Mouse (Mus musculus): ENCODE data around the gene Fam155a.

Gene Fam155a

DNA sequence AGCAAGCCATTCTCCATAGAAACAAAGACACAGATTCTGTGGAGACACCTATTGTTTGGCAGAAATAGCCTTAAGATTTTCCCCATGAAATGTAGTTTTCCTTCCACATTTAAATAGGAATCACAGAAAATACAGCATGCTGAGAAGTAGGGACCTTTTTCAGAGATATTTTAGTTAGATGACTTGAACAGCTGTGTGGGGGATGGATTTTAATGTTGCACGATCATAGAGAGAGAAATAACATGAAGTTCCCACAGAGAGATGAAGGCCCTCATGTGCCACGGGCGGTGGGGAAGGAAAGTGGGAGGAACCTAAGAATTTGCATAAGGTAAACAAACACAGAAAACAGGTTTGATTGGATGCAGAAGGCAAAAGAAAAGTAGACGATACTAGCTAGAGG is 518.0 kb downstream of the Fam155a start:
- peak; percentile 16 for DNase-seq

DNA sequence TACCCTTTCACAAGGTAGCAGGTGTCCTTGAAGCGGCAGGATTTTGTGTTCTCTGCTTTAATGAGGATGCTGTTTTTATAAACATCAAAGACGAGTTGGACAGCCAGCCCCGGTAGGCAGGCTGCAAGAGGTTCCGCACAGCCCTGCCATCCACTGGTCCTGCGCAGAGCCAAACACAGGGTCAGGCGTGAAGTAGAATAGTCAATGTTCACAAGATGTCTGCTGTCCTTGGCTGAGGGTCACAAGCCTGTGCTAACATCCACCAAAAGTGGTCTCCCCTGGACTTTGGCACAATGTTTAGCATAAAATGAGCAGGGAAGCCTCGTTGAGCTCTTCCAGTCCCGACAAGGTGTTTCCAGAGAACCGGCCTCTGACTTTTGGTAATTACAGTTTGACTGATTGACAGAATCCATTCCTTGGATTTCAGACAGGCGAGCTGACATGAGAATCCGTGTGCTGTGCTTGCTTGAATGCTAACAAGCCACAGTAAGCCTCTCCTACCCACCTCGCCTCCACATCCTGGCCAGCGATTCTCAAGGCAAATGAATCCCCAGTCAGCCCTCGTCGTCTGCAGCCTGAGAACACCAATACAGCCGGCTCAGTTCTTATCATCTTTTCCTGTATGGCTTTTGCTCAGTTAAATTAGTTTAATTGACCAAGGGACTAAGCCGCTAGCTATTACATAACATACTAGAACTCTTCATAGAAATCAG is 522.7 kb downstream of the Fam155a start:
- DNase-seq, result peak; percentile 70

DNA sequence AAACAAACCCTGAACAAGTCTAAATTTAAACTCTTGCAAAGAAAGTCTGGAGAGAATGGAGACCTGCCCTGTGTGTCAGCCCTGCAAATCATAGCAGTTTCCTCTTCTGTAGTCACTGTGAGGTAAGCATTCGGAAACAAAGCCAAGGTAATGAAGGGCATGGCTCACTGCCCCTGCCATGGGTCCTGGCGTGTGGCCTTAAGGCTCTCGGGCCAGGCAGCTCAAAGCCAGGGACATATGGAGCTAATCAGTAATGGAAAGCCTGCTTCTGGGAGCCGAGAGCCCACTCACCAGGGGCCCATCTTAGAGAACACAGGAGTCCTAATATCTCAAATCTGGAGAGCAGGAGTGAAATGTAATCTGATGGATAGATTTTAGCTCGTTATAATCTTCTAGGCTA is 525.0 kb downstream of the Fam155a start:
- peak; percentile 85 for DNase-seq

- peak; percentile 34 for DNase-seq
Measured at GRCm38 (mm10) chr8:9240996-9241395, 530.0 kb downstream of the Fam155a start.

- DNase-seq, result peak; percentile 79
Measured at GRCm38 (mm10) chr8:9239741-9240140, 531.2 kb downstream of the Fam155a start.

DNA sequence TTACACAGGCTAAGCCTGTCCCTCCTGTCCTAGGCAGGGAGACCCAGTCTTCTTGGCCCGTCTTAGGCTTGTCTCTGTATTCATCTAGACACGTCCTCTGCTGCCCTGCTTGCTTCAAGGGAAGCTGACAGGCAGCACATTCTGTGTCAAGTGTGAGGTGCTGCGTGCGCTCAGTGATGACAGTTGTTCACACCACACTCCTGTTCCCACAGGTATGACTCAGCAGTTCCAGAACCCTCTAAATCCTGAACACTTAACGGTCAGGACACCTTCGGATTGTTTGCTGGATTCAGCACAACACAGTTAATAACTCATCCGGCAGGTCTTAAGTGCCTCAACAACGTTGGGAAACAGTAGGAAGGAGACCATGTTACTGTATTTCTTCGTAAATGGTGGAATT is 532.0 kb downstream of the Fam155a start:
- DNase-seq, result peak; percentile 12

DNA sequence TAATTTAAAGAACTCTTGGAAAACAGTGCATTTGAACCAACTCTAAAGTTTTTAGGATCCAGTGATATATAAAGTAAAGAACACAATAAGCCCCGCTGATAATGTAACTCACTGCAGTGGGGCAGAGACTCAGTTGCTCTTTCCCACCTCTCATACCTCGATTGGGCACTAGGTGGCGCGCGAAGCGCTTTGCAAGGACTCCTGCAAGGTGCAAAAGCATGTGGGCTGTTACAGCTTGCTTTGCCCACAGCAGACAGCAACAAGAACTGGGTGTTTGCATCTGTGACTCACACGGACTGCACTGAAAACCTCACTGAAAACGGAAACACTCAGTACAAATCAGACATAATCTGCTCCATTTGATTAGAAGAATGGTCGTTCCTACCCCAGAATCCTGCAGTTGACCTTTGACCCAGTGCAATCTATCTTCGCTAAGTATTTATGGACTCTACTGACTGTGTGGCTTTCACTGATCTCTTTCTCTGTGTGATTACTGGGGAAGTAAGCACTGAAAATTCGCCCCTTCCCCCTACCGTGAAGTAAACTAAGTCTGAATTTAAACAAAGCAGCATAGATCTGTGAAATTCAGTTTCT is 537.5 kb downstream of the Fam155a start:
- peak; percentile 83 for DNase-seq

DNA sequence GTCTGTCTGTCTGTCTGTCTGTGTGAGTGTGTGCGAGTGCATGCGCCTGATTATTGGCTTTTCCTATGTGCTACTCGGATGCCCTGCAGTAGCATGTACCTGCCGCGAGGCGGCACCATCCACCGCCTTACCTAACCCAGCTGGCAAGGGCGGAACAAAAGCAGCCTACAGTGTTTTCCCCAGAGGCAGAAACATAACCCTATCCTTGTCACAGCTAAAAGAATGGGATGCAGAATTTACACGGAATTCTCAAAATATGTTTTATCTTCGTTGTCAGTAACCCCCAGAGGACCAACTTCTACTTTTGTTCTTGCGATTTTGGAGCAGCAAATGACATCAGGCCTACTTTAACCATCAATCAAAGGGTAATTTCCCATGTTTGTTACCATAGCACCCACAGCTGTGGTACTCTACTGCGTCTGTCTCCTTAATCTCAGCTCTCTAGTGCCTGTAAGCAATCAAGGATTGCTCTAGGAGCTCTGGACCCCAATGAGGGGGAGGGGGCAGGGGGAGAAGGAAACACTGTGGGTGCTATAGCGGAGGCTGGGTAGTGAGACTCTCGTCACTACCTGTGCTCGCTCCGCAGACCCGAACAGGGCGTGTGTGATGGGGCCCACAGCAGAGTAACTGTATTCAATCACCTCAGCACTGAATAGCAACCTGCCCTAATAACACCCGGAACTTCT is 543.0 kb downstream of the Fam155a start:
- DNase-seq, result peak; percentile 61

DNA sequence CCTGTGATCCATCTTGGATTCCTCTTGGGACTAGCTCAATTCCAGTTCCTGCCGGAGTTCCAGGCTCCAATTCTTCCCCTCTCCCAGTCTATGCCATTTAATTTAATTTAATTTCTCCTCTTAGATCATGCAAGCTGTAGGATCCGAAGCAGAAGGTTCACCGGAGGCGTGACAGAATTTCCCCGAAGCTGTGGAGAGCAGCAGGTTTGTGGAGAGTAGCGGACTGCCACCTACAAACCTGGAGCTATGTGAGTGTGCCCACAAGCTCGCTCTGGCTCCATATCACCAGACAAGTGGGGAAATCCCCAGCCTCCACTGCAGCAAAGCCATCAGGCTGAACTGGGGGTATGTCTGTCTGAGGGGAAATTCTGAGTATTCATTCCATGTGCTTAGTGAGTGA is 544.2 kb downstream of the Fam155a start:
- no peak for DNase-seq

DNA sequence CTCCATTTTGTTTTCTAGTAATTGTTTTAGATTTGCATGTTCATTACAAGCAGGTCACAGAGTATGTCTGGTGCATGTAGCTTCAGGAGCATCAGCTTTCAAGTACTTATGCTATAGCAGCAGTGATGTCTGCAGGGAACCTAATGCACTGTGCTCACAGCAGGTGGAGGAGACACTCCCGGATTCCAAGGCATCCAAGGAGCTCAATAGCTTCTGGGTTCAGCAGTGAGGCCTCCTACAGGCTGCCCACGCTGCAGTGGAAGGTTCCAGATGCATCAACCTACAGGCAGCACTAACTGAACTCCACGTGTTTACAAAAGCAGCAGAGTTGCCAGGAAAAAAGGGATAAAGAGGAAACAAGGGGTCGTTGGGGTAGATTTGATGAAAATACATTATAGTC is 559.2 kb downstream of the Fam155a start:
- DNase-seq, result no peak

DNA sequence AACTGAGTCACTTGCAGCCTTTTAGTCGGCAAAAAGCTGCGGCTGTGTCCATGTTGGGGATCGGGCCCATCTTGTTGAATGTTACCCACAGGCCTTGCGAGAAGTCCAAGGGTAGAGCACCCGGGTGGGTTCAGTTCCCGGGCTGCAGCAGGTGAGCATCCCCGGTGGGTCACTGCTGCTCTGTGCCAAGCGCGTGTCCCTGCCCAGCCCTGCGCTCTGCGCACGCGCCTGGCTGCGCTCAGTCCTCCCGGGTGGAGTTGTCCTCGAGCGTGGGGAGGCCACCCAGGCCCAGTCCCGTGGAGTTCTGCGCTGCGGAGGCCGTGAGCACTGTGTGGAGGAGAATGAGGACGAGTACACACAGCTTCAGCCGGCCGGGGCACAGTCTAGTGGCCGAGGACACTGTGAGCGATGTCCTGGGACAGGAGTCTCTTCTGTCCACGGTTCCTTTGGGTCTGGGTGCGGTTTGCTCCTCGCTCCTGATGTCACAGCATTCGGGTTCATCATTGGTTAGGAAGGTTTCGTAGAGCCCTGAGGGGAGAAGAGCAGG is 563.4 kb downstream of the Fam155a start:
- DNase-seq, result peak; percentile 86

DNA sequence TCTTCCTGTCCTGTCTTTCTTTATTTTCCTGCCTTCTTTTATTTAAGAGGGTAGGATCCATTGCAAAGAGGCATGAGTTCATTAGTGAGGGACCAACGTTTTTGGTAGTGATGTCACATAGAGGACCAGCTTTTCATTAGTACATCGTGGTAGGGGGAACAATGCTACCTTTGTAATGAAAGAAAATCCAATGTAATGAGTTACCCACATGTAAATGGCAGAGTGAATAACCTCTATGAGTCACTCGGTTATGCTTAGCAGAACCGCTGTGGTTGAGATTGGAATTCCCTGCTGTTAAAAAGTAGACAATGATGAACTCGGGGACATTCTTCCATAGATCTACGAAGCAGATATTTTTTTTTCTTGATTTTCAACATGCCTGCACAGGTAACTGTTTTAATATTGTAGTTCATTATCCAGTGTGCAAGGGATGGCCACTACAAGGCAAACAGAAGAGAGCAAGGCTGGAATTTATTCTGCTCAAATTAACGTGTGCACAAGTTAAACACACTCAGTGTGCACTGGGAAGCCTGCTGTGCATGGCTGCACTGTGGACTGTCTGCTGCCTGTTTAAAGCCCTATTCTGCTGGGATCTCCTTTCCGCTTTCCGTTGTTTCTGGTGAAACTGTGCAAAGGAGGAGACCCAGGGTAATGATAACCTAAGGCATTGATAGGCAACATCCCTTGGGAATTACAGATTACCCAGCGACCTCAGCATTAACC is 566.5 kb downstream of the Fam155a start:
- DNase-seq, result no peak

DNA sequence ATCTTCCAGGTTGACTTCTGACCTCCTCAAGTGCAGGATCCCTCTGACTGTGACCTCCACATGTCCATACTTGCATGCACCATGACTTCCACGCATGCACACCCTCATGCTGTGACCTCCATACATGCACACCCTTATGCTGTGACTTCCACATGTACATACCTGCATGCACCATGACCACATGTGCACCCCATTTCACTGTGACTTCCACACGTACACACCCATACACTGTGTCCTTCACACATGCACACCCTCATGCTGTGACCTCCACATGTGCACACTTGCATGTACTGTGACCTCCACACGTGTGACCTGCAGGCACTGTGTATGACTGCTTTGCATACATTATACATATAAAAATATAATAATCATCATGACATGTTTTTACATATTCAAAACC is 570.9 kb downstream of the Fam155a start:
- DNase-seq, result no peak

DNA sequence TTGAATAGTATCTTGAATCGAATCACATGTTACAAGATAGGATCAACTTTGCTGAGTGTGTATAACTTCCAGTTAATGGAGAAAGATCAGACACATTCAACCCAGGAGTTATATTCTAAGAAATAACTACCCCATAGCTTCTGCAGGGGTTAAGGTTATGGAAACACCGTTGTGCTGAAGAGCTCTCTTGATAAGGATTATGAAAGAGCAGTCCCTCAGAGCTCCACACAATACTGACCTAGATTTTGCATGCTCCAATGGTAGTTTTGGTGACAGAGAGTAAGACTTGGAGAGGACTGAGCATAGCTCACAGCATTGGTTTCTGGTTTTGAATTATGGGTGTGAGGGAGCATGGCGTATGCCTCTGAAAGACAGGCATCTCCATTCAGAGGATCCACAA is 579.3 kb downstream of the Fam155a start:
- DNase-seq, result no peak

DNA sequence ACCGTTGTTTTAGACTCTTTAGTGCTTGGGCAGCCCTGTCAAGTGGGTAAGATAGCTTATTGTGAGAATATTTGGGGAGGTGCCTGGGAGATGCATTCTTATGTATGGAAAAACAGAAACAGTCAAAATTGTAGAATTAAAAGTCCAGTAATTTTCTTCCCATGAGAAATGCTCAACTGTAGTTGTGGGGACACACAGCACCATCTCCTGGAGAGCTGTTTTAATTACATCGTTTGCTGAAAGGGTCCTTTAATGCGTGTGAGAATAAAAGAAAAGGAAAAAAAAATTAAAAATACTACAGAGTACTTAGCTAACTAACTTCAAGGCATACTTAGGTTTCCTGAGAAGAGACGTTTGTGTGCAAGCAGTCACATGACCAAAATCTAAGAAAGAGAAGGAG is 582.3 kb downstream of the Fam155a start:
- peak; percentile 42 for DNase-seq

- peak; percentile 52 for DNase-seq
Measured at GRCm38 (mm10) chr8:9185200-9185599, 585.8 kb downstream of the Fam155a start.

GRCm38 (mm10) chr8:9182461-9182860 is 588.5 kb downstream of the Fam155a start:
- peak; percentile 42 for DNase-seq

DNA sequence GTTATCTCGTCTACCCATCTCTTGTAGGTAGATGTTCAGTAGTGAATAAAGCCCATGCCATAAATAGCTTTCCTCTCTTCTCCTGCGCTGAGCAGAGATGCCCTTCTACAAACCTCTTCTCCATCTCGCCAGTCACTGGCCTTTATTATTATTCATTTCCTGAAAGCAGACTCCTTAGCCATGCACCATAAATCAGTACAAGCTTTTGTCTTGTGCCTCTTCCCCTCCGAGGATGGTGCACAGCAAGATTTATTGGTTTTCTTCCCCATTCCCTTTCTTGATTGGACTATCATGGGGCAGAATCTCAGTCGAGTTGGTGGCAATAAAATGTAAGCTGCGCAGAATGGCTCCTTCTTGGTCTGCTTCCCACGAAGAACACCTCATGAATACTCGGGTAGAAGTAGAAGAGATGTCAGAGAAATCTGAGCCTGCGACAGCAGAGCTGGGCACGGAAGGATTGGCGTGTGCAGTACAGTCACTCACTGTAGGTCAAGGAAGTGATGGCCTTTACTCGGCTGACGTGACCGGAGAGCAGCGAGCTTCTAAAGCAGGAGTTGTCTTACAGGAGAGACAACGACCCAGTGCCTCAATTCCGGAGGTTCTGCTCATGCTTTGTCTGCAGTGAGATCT is 590.2 kb downstream of the Fam155a start:
- DNase-seq, result peak; percentile 42

DNA sequence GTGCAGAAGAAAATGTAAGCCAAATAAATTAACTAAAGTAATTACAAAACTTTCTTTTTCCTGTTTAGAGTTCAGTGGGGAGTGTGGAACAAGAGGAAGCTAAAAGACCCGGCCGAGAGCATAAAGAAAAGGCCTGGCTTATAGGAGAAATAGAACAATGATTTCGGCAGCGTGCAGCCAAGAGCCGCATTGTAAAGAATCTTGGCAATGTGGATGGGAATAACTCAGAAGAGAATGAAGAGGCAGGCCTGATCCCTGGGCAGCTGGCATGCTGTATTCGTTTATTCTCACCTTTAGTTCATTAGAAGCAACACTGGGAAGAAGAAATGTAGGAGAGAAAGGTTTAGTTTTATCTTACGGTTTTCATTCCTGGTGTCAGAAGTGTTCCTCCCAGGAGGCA is 594.0 kb downstream of the Fam155a start:
- DNase-seq, result peak; percentile 19

DNA sequence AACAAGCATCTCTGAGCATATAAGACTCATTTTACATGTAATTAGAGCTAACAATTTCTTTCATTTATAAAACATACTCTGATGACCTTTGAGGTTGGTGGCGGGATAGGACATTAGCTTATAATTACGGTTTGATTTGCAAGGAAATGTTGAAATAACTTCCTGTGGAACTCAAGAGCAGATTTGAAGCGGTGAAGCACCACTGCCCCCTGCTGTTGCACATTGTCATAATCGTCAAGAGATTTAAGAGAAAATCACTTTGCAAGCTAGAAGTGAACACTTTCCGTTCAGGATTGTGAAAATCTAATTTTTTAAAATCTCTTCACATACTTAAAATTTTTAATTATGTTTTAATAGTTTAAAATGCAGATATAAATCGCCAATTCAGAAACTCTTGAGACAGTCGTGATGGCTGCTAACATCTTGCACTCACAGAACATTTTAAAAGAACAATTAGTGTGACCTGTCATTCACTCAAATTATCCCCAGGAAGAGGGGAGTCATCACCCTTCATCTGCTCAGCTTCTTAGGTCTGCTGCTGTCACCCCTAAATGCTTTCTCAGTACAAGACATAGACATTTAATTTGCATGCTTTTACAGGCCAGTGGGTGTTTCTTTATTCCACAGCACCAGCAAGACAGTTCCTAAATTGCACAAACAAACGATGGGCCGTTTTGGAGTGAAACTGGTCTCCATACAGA is 595.9 kb downstream of the Fam155a start:
- DNase-seq, result peak; percentile 49

DNA sequence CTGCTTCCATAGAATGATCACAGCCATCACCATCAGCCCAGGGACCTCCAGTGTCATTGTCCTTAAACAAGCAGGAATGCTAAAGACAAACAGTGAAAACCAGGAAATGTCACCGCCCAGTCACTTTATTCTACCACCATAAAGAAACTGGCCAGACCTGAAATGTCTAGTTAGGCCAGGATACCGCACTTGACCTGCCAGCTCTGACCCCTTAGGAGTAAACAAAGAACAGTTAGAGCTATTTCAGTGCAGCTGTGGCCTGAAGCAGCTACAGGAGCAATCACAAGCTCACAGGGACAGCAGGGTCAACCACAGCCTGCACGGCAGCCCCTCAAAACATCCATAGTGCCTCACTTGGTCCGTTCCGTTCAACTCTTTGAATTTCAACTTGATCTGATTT is 599.1 kb downstream of the Fam155a start:
- DNase-seq, result peak; percentile 48

DNA sequence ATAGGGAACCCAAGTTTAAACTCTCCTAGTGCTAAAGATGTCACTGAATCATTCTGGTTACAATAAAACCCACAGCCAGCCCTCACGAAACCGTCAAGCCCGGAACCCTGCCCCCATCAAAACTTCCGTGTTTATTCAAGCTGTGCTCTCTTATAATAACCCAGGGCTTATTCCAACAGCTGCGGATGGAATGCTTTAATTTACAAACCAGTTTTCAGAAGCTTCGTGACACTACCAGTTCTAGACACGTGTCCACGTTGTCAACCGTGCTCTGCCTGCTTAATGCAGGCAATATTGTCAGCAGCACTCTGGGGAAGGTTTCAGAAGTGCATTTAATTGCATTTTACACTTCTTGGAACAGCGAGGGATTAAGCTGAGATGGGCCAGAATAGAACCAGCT is 603.0 kb downstream of the Fam155a start:
- no peak for DNase-seq

All from heart, adult 11 months (tissue).